Comparison of ENCODE assay signal across 8 mouse cellular contexts in the genomic region with DNA sequence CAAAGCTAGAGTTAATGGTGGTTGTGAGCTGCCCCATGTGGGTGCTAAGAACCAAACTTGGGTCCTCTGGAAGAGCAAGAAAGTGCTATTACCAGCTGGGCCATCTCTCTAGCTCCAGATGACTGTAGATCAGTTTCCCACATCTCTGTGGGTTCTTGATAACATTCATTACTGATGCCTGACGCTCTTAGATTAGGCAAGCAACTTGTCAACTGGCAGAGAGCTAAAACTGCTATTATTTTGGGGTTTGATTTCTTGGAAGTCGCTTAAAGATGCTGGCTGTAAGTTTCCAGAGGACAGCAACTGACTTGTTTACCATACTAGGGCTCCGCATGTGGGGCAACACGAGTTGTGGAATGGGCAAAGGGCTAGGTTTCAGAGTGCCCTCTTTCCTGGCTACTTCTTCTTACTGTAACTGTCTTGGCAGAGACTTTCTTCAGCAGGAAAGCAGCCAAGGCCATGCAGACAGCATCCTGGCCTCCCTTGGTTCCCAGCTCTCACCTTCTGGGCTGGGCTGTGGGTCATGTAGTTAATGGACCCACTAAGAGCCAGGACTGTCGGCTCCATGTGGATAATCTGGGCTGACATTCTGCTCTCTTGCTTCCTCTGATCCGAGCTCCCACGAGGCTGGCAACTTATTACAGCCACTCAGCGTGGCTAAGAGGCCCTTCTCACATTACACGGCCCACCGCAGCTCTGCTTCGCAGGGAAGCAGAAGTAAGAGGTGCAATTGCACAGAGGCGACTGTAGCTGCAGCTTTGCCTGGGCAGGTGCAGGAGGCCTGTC.
A peak's percentile ranks its signal among the peaks of the same experiment; 100 is the strongest.
DNase-seq lines count a peak whose midpoint lies in the region; ATAC-seq lines count a peak whose summit lies in the region.

No protein-coding gene starts in this region.

- H3K27ac ChIP-seq in kidney, embryonic 16.5 days (ENCODE audit: low read length): no peak overlapping the region; the same call in 1 of the 2 replicates
- peak overlapping the region; percentile 64 for H3K27ac ChIP-seq in hindbrain, embryonic 12.5 days

- no peak overlapping the region for H3K4me3 ChIP-seq in kidney, embryonic 16.5 days (ENCODE audit: low read length)
- no peak overlapping the region for H3K4me3 ChIP-seq in hindbrain, embryonic 12.5 days

- no peaks in the 10 kb centered on the region for H3K9me3 ChIP-seq in kidney, embryonic 16.5 days (ENCODE audit: low read length)
- no peaks in the 10 kb centered on the region for H3K9me3 ChIP-seq in hindbrain, embryonic 12.5 days (replicated peaks)

- H3K27me3 ChIP-seq in kidney, embryonic 16.5 days (ENCODE audit: insufficient read depth, low read length): no peaks in the 10 kb centered on the region
- H3K27me3 ChIP-seq in hindbrain, embryonic 12.5 days: no peaks in the 10 kb centered on the region; the same call in 1 of the 2 replicates

- DNase-seq in kidney, postnatal 36 days: no peak
- peak; percentile 92 to 94 for DNase-seq in cerebellum, postnatal 10 days
- DNase-seq in mesoderm, embryonic 11.5 days (ENCODE audit: low read depth, low spot score): peak; percentile 64
- DNase-seq in layer of hippocampus, adult 9-11 months: no peak
- DNase-seq in heart, adult 18-20 months: no peak

- no peaks in the 10 kb centered on the region for H3K36me3 ChIP-seq in kidney, embryonic 16.5 days (ENCODE audit: insufficient read depth, low read length)
- no peaks in the 10 kb centered on the region for H3K36me3 ChIP-seq in hindbrain, embryonic 12.5 days

- peaks cover 14% of the 10 kb centered on the region for H3K4me1 ChIP-seq in kidney, embryonic 16.5 days (ENCODE audit: insufficient read depth, low read length)
- H3K4me1 ChIP-seq in hindbrain, embryonic 12.5 days: peaks cover 15% of the 10 kb centered on the region

- H3K4me2 ChIP-seq in kidney, embryonic 16.5 days (replicated peaks; ENCODE audit: low read depth, low read length): no peak overlapping the region; the same call in 1 of the 2 replicates
- no peak overlapping the region for H3K4me2 ChIP-seq in hindbrain, embryonic 12.5 days (replicated peaks)

- peak; percentile 64 for ATAC-seq in kidney, embryonic 16.5 days (ENCODE audit: low FRiP score, low TSS enrichment)
- ATAC-seq in hindbrain, embryonic 12.5 days (ENCODE audit: low FRiP score): peak; percentile 42
- ATAC-seq in CD4-positive, CD25-positive, alpha-beta regulatory T cell, adult 4 months: no peak

- WGBS in kidney, embryonic 16.5 days: 27% methylated on average over 12 of the region's 12 CpGs
- 39% methylated on average over 12 of the region's 12 CpGs for WGBS in hindbrain, embryonic 12.5 days

- H3K9ac ChIP-seq in kidney, embryonic 16.5 days (replicated peaks; ENCODE audit: low read length): no peak overlapping the region
- no peak overlapping the region for H3K9ac ChIP-seq in hindbrain, embryonic 12.5 days

Comparison
In these comparisons a context has a peak if more than half of its experiments do, and no peak if none do; other contexts are left out.
1. DNase-seq: peak in cerebellum, postnatal 10 days (2 of 2) and mesoderm, embryonic 11.5 days (single experiment); none in kidney, postnatal 36 days (0 of 2), layer of hippocampus, adult 9-11 months (single experiment) and heart, adult 18-20 months (0 of 2).